Mouse (Mus musculus): Measurements from ENCODE around the gene Tmem41b. TPM values are rescaled to one million over a fixed set of nuclear protein-coding genes. Genes with fewer than 3 reads are reported as not detected.
"Not testable (repeated sequence)": the region's sequence is repeated elsewhere in the genome, so short reads cannot be mapped to it uniquely, and the experiment has no call there.

Tmem41b gene
- polyA plus RNA-seq, 1 experiment = 27.1 TPM

- TF ChIP-seq CTCF (conservative IDR thresholded peaks at IDR 0.05; ENCODE audit: insufficient read depth, insufficient read length, low read depth, low read length) = peak; percentile 35
- not testable (repeated sequence) for H3K36me3 ChIP-seq (ENCODE audit: control insufficient read depth, insufficient read depth, low read length); H3K27ac ChIP-seq (ENCODE audit: insufficient read depth, low read depth, low read length); H3K4me3 ChIP-seq (ENCODE audit: insufficient read depth, low read depth, low read length); H3K4me1 ChIP-seq (ENCODE audit: control insufficient read depth, insufficient read depth, low read length); H3K27me3 ChIP-seq (replicated peaks; ENCODE audit: control insufficient read depth, insufficient read depth, low read length)
- WGBS = 60% methylated on average over 5 of the region's 5 CpGs
- DNase-seq = peak; percentile 42
Measured at GRCm38 (mm10) chr7:109977131-109977530, 9.6 kb downstream of the Tmem41b start.

GRCm38 (mm10) chr7:109975966-109976715 lies 10.6 kb downstream of the Tmem41b start:
- Histone ChIP-seq H3K27me3 (replicated peaks; ENCODE audit: control insufficient read depth, insufficient read depth, low read length) (no peaks in the 10 kb centered on the region), H3K4me3 (ENCODE audit: insufficient read depth, low read depth, low read length) (no peak overlapping the region), H3K27ac (ENCODE audit: insufficient read depth, low read depth, low read length) (no peak overlapping the region), H3K4me1 (ENCODE audit: control insufficient read depth, insufficient read depth, low read length) (no peaks in the 10 kb centered on the region), H3K36me3 (ENCODE audit: control insufficient read depth, insufficient read depth, low read length) (peaks cover 6% of the 10 kb centered on the region)
- WGBS = 89% methylated on average over 6 of the region's 6 CpGs
- no peak for TF ChIP-seq CTCF (conservative IDR thresholded peaks at IDR 0.05; ENCODE audit: insufficient read depth, insufficient read length, low read depth, low read length)
- no peak for TF ChIP-seq POLR2A (IDR thresholded peaks at IDR 0.05; ENCODE audit: low read depth, low read length)
- DNase-seq = no peak

- H3K36me3 ChIP-seq (ENCODE audit: control insufficient read depth, insufficient read depth, low read length) = no peaks in the 10 kb centered on the region
- no peaks in the 10 kb centered on the region for H3K4me1 ChIP-seq (ENCODE audit: control insufficient read depth, insufficient read depth, low read length)
- no peaks in the 10 kb centered on the region for H3K27me3 ChIP-seq (replicated peaks; ENCODE audit: control insufficient read depth, insufficient read depth, low read length)
- DNase-seq = no peak
- H3K27ac ChIP-seq (ENCODE audit: insufficient read depth, low read depth, low read length) = no peak overlapping the region
- H3K4me3 ChIP-seq (ENCODE audit: insufficient read depth, low read depth, low read length) = no peak overlapping the region
- TF ChIP-seq POLR2A (IDR thresholded peaks at IDR 0.05; ENCODE audit: low read depth, low read length) = no peak
- TF ChIP-seq CTCF (conservative IDR thresholded peaks at IDR 0.05; ENCODE audit: insufficient read depth, insufficient read length, low read depth, low read length) = no peak
Measured at GRCm38 (mm10) chr7:109969542-109969941, 17.2 kb downstream of the Tmem41b start.

- Histone ChIP-seq H3K4me3 (ENCODE audit: insufficient read depth, low read depth, low read length) (no peak overlapping the region), H3K4me1 (ENCODE audit: control insufficient read depth, insufficient read depth, low read length) (no peaks in the 10 kb centered on the region), H3K36me3 (ENCODE audit: control insufficient read depth, insufficient read depth, low read length) (no peaks in the 10 kb centered on the region), H3K27ac (ENCODE audit: insufficient read depth, low read depth, low read length) (no peak overlapping the region), H3K27me3 (replicated peaks; ENCODE audit: control insufficient read depth, insufficient read depth, low read length) (no peaks in the 10 kb centered on the region)
- TF ChIP-seq CTCF (conservative IDR thresholded peaks at IDR 0.05; ENCODE audit: insufficient read depth, insufficient read length, low read depth, low read length) = no peak
- TF ChIP-seq POLR2A (IDR thresholded peaks at IDR 0.05; ENCODE audit: low read depth, low read length) = no peak
- 0% methylated on average over 2 of the region's 2 CpGs for WGBS
- DNase-seq = peak; percentile 34
Measured at GRCm38 (mm10) chr7:109968924-109969450, 17.7 kb downstream of the Tmem41b start.

GRCm38 (mm10) chr7:109967805-109968579 lies 18.7 kb downstream of the Tmem41b start:
- Histone ChIP-seq H3K4me3 (ENCODE audit: insufficient read depth, low read depth, low read length) (no peak overlapping the region), H3K4me1 (ENCODE audit: control insufficient read depth, insufficient read depth, low read length) (no peaks in the 10 kb centered on the region), H3K36me3 (ENCODE audit: control insufficient read depth, insufficient read depth, low read length) (no peaks in the 10 kb centered on the region), H3K27ac (ENCODE audit: insufficient read depth, low read depth, low read length) (no peak overlapping the region), H3K27me3 (replicated peaks; ENCODE audit: control insufficient read depth, insufficient read depth, low read length) (no peaks in the 10 kb centered on the region)
- no peak for DNase-seq
- WGBS = 79% methylated on average over 11 of the region's 11 CpGs
- no peak for TF ChIP-seq CTCF (conservative IDR thresholded peaks at IDR 0.05; ENCODE audit: insufficient read depth, insufficient read length, low read depth, low read length)
- no peak for TF ChIP-seq POLR2A (IDR thresholded peaks at IDR 0.05; ENCODE audit: low read depth, low read length)

GRCm38 (mm10) chr7:109965658-109966057 lies 21.1 kb downstream of the Tmem41b start:
- DNase-seq = no peak
- Histone ChIP-seq H3K4me3 (ENCODE audit: insufficient read depth, low read depth, low read length) (no peak overlapping the region), H3K27ac (ENCODE audit: insufficient read depth, low read depth, low read length) (no peak overlapping the region), H3K4me1 (ENCODE audit: control insufficient read depth, insufficient read depth, low read length) (no peaks in the 10 kb centered on the region), H3K36me3 (ENCODE audit: control insufficient read depth, insufficient read depth, low read length) (no peaks in the 10 kb centered on the region), H3K27me3 (replicated peaks; ENCODE audit: control insufficient read depth, insufficient read depth, low read length) (no peaks in the 10 kb centered on the region)
- TF ChIP-seq POLR2A (IDR thresholded peaks at IDR 0.05; ENCODE audit: low read depth, low read length) (no peak), CTCF (conservative IDR thresholded peaks at IDR 0.05; ENCODE audit: insufficient read depth, insufficient read length, low read depth, low read length) (0 out of 2 replicates have a peak, but pooled peaks have one; percentile 12)

GRCm38 (mm10) chr7:109963707-109964106 lies 23.0 kb downstream of the Tmem41b start:
- no peak for DNase-seq
- WGBS = 96% methylated on average over 4 of the region's 4 CpGs
- Histone ChIP-seq H3K4me3 (ENCODE audit: insufficient read depth, low read depth, low read length) (no peak overlapping the region), H3K27me3 (replicated peaks; ENCODE audit: control insufficient read depth, insufficient read depth, low read length) (no peaks in the 10 kb centered on the region), H3K27ac (ENCODE audit: insufficient read depth, low read depth, low read length) (no peak overlapping the region), H3K36me3 (ENCODE audit: control insufficient read depth, insufficient read depth, low read length) (no peaks in the 10 kb centered on the region), H3K4me1 (ENCODE audit: control insufficient read depth, insufficient read depth, low read length) (peaks cover 2% of the 10 kb centered on the region; the same call in 1 of the 2 replicates)
- no peak for TF ChIP-seq CTCF (conservative IDR thresholded peaks at IDR 0.05; ENCODE audit: insufficient read depth, insufficient read length, low read depth, low read length)
- TF ChIP-seq POLR2A (IDR thresholded peaks at IDR 0.05; ENCODE audit: low read depth, low read length) = no peak

All from kidney, adult 2 months (tissue).